Mouse (Mus musculus) bone marrow, adult 2 months (tissue): Measurements from ENCODE around the gene Rab11fip2. TPM values are rescaled to one million over a fixed set of nuclear protein-coding genes. Genes with fewer than 3 reads are reported as not detected.

Source experiments
- H3K27ac ChIP-seq: fragments of 200-500 bp; 2 replicates; pipeline ENCODE4 v1.5.1; 2012; ENCODE audit warnings: low read depth, mild to moderate bottlenecking, control low read depth, inconsistent platforms, low read length; ENCODE audit not compliant: control insufficient read depth, poor library complexity, insufficient read depth
- H3K4me1 ChIP-seq: fragments of 200-500 bp; 2 replicates; pipeline ENCODE4 v1.6.1; 2011; ENCODE audit warnings: low read length; ENCODE audit not compliant: control insufficient read depth, insufficient read depth
- H3K4me3 ChIP-seq: fragments of 200-500 bp; replicated peaks from 2 replicates; pipeline ENCODE3; 2011; ENCODE audit warnings: mild to moderate bottlenecking, low read depth, low read length, control low read depth; ENCODE audit not compliant: control insufficient read depth
- CTCF ChIP-seq: fragments of 200-500 bp; IDR thresholded peaks from 2 replicates; pipeline ENCODE4 v1.5.1; 2011; ENCODE audit warnings: low read length, control low read depth; ENCODE audit not compliant: control insufficient read depth, insufficient read depth
- POLR2A ChIP-seq: fragments of 200-500 bp; IDR thresholded peaks from 2 replicates; pipeline ENCODE4 v1.6.1; 2011; ENCODE audit warnings: low read depth, mild to moderate bottlenecking, control low read depth, low read length, borderline replicate concordance; ENCODE audit not compliant: control insufficient read depth
- WGBS: fragments of 180-500 bp; shearing (Covaris S2); methylation state at CpG from one replicate; pipeline ENCODE4 v1.1.7; 2018; 5-methylcytosine and 5-hydroxymethylcytosine counted together
- polyA plus RNA-seq: library from polyadenylated mRNA; stranded (reverse); fragments of >200 nt; gene quantifications from 2 replicates; pipeline ENCODE4 v1.2.4, GENCODE M21; 2011; ENCODE audit warnings: low replicate concordance; ENCODE audit not compliant: missing spikeins, insufficient read depth, insufficient read length

Rab11fip2 gene
- polyA plus RNA-seq = 2.4 and 4.7 TPM in 2 replicates

GRCm38 (mm10) chr19:59943322-59943871 lies at the start of gene Rab11fip2:
Rab11fip2 (minus strand) TSS chr19:59943654.
- WGBS = under 1% methylated on average over 72 of the region's 72 CpGs
- peak within 1 kb of the TSS; percentile 99 for H3K27ac ChIP-seq
- H3K4me1 ChIP-seq = no peaks in the 10 kb centered on the region
- no peak for TF ChIP-seq CTCF
- peak; percentile 79; the same call in 1 of the 2 replicates for TF ChIP-seq POLR2A
- H3K4me3 ChIP-seq = peak within 1 kb of the TSS; percentile 69

DNA sequence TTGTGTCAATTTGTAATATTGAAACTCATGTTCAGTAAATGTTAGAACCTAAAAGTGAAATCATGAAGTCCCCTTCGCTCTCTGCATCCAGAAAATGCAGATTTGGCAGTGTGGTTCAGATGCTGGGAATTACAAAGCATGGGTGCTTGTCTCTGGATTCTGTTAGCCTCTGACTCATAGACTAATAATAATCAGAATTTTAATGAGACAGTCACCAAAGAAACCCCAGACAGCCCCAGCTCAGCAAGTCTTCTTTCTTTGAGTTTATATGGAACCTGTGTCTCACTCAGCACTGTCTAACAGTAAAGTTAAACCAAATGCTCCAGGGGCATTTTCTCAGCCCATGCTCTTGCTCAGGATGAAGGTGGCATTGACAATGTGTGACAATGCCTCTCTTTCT lies 38.1 kb upstream of the Rab11fip2 start:
- TF ChIP-seq CTCF (no peak), POLR2A (no peak)
- Histone ChIP-seq H3K27ac (no peak overlapping the region), H3K4me3 (no peak overlapping the region), H3K4me1 (no peaks in the 10 kb centered on the region)
- WGBS = 76% methylated on average over 1 of the region's 1 CpGs

DNA sequence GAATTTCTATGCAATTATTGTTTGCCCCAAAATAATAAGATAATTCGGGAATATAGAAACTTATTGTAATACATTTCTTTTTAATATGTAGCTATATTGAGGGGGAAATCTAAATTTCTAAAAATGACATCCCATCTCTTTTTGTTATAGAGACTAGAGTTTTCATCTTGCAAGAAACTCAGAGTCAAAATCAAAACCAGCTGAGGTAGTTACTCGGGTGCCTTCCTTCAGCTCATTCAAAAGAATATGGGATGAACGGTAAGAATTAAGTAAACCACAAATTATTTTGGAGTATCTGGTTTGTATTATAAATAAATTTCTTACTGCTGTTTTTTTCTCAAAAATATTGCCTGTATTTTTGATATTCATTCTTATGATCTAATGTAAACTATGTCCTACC lies 11.5 kb upstream of the Rab11fip2 start:
- 79% methylated on average over 3 of the region's 3 CpGs for WGBS
- Histone ChIP-seq H3K4me1 (no peaks in the 10 kb centered on the region), H3K4me3 (no peak overlapping the region), H3K27ac (no peak overlapping the region)
- no peak for TF ChIP-seq POLR2A
- no peak for TF ChIP-seq CTCF

GRCm38 (mm10) chr19:59949731-59950130 lies 6.3 kb upstream of the Rab11fip2 start:
- Histone ChIP-seq H3K4me1 (no peaks in the 10 kb centered on the region), H3K4me3 (no peak overlapping the region), H3K27ac (no peak overlapping the region)
- WGBS = 87% methylated on average over 5 of the region's 5 CpGs
- TF ChIP-seq CTCF (no peak), POLR2A (no peak)

DNA sequence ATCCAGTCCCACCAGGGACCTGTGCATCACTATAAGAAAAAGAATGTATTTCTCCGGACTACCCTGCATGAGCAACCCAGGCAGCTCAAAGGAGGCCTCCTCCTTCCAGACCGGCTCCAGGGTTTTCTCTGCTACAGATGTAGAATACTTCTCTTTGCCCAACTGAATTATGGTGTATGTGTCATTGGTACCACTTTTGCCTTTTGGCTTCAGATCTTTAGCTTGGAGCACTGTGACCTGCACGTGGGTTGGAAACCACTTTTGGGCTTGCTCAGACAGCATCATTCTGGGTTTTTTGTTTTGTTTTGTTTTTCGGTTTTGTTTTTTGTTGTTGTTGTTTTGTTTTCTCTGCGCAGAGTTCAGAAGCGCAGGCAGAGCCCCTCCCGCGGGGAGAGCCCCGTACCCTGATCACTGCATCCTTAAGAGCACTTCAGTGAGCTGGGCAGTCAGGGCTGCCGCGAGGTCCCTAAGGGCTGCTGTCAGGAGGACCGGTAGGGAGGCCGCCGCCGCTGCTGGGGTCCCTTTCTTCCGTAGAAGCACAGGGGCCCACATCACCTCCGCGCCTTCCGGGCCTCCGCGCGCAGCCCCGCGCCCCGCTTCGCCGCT lies 635 bp downstream of the Rab11fip2 start:
- 3% methylated on average over 26 of the region's 27 CpGs for WGBS
- TF ChIP-seq POLR2A (no peak), CTCF (no peak)
- no peaks in the 10 kb centered on the region for H3K4me1 ChIP-seq
- peak overlapping the region; percentile 99 for H3K27ac ChIP-seq
- H3K4me3 ChIP-seq = peak overlapping the region; percentile 69

DNA sequence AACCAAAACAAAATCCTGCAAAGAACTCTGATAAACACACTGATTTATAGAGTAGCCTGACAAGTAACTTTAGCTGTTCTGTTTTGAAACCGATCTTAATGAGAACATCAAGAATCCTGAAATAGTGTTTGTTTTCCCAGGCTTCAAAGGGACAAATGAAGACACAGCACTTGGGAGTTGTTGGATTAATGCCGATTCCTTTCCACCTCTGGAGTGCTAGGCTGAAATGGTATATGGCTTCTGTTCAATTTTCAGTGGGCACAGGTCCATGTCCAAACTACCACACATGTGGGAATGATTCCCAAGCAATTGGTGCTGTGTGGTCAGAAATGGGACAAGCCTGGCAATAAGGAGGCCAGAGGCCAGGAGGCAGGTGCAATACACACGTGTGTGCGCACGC lies 3.7 kb downstream of the Rab11fip2 start:
- WGBS = 92% methylated on average over 5 of the region's 5 CpGs
- Histone ChIP-seq H3K4me3 (no peak overlapping the region), H3K4me1 (no peaks in the 10 kb centered on the region), H3K27ac (no peak overlapping the region)
- TF ChIP-seq CTCF (no peak), POLR2A (no peak)

GRCm38 (mm10) chr19:59932085-59932484 lies 11.4 kb downstream of the Rab11fip2 start:
- no peak for TF ChIP-seq POLR2A
- TF ChIP-seq CTCF = no peak
- no peak overlapping the region for H3K27ac ChIP-seq
- 85% methylated on average over 10 of the region's 10 CpGs for WGBS
- H3K4me1 ChIP-seq = no peaks in the 10 kb centered on the region
- no peak overlapping the region for H3K4me3 ChIP-seq

DNA sequence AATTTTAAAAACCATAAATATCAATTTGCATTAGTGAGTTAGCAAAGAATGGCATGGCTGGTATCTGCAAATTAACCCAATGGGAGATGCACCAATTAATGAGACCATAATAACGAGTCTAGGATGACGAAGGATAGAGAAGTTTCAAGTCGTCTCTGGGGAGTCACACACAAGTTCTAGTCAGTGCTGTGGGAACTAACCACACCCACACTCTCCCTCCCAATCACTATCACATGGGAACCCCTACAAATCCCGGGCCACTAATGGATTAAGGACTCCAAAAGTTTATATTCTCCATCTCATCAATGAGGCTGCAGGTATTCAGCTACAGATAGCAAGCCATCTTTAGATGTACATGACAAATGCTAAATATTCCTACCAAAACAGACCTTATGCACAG lies 14.8 kb downstream of the Rab11fip2 start:
- TF ChIP-seq POLR2A (no peak), CTCF (no peak)
- H3K4me3 ChIP-seq = no peak overlapping the region
- no peaks in the 10 kb centered on the region for H3K4me1 ChIP-seq
- WGBS = 66% methylated on average over 4 of the region's 4 CpGs
- no peak overlapping the region for H3K27ac ChIP-seq

DNA sequence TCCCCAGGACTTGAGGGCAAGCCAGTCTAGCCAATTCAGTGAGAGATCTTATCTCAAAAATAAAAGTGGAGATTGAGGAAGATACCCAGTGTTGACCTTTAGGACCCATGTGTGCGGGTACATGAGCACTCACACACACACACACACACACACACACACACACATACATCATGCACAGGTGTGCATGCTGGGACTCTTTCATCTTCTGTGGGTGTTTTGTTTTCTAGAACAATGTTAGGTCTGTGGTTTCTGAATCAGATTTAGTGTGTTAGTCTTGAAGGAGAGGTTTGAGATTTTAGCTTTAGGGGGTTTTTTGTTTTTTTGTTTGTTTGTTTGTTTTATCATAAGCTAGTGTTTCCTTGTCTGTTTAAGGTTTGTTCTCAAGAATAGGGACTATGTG lies 17.3 kb downstream of the Rab11fip2 start:
- TF ChIP-seq CTCF = no peak
- no peak for TF ChIP-seq POLR2A
- Histone ChIP-seq H3K4me3 (no peak overlapping the region), H3K4me1 (no peaks in the 10 kb centered on the region), H3K27ac (no peak overlapping the region)
- 80% methylated on average over 1 of the region's 1 CpGs for WGBS
